Mouse (Mus musculus) MEL (cell line): ENCODE results near the gene Snx12.

Experiments used
- CTCF ChIP-seq, 3 experiments: IDR thresholded peaks in 2 of 3; conservative IDR thresholded peaks in 1 of 3; 2 replicates each; pipeline ENCODE4 v1.5.1; 2011 to 2012; ENCODE audit warnings: low read length in 3 of 3, low read depth in 2 of 3, mild to moderate bottlenecking in 2 of 3, improper control_type of control experiment in 1 of 3, inconsistent platforms in 1 of 3, mixed read lengths in 1 of 3, moderate library complexity in 1 of 3; ENCODE audit not compliant: control insufficient read depth in 1 of 3, insufficient read depth in 1 of 3, poor library complexity in 1 of 3, severe bottlenecking in 1 of 3
- GABPA ChIP-seq: IDR thresholded peaks from 2 replicates; pipeline ENCODE4 v1.6.1; 2012; ENCODE audit warnings: low read depth, mild to moderate bottlenecking, inconsistent platforms, low read length, improper control_type of control experiment, moderate library complexity
- MAFK ChIP-seq: IDR thresholded peaks from 2 replicates; pipeline ENCODE4 v1.6.1; 2011; ENCODE audit warnings: low read depth, mild to moderate bottlenecking, low read length, improper control_type of control experiment, borderline replicate concordance
- POLR2AphosphoS2 ChIP-seq: IDR thresholded peaks from 2 replicates; pipeline ENCODE4 v1.6.1; 2011; ENCODE audit warnings: low read length, improper control_type of control experiment
- ZMIZ1 ChIP-seq: IDR thresholded peaks from 2 replicates; pipeline ENCODE4 v1.6.1; 2012; ENCODE audit warnings: low read depth, mild to moderate bottlenecking, inconsistent platforms, low read length, improper control_type of control experiment, moderate library complexity

DNA sequence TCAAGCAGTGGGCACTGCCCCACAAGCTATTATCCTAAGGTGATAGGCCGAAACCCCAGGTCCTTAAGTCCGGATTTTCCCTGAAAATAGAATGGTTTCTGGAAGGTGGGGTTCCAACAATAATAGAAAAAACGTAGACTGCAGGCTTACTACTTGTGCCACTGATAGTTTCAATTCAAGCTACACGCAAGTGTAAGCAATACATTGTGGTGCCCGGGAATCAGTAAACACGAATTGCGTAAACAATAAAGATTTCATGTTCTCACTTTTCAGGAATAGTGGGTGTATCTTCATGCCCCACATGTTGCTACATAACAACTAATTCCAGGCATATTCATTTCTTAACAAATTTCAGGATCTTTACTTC, 416 bp upstream of the Snx12 start:
- TF ChIP-seq CTCF (IDR thresholded peaks at IDR 0.05 in 2 of 3, conservative IDR thresholded peaks at IDR 0.05 in 1 of 3; ENCODE audit: control insufficient read depth in 1 of 3, insufficient read depth in 1 of 3, low read depth in 2 of 3, low read length in 3 of 3, poor library complexity in 1 of 3, severe bottlenecking in 1 of 3) (no peak), POLR2AphosphoS2 (no peak), ZMIZ1 (no peak), GABPA (no peak), MAFK (no peak)
